Mouse (Mus musculus) embryo, embryonic 10.5 days (tissue): ENCODE measurements around the gene Ttc9b.
A peak's percentile ranks its signal among the peaks of the same experiment; 100 is the strongest.
"Not testable (repeated sequence)": the region's sequence is repeated elsewhere in the genome, so short reads cannot be mapped to it uniquely, and the experiment has no call there.

Experiments used
- DNase-seq: peaks from one replicate; pipeline ENCODE4 v3.0.0-alpha.2; 2015; ENCODE audit warnings: low spot score

The Ttc9b gene

GRCm38 (mm10) chr7:27635094-27635493 is 18.6 kb upstream of the Ttc9b start:
- DNase-seq, result not testable (repeated sequence)

- no peak for DNase-seq
These were observed 9.2 kb upstream of the Ttc9b start for GRCm38 (mm10) chr7:27644471-27644870.

- no peak for DNase-seq
These were observed 7.2 kb upstream of the Ttc9b start for GRCm38 (mm10) chr7:27646516-27646915.

GRCm38 (mm10) chr7:27647281-27648002 is 6.3 kb upstream of the Ttc9b start:
- no peak for DNase-seq

GRCm38 (mm10) chr7:27649723-27650122 is 4.0 kb upstream of the Ttc9b start:
- DNase-seq, result no peak

- DNase-seq, result peak; percentile 93
These were observed 2.8 kb upstream of the Ttc9b start for GRCm38 (mm10) chr7:27650949-27651348.

GRCm38 (mm10) chr7:27654607-27655276 is 1.0 kb downstream of the Ttc9b start:
- DNase-seq, result no peak

- DNase-seq, result no peak
These were observed 1.8 kb downstream of the Ttc9b start for GRCm38 (mm10) chr7:27655545-27655944.

- no peak for DNase-seq
These were observed 2.9 kb downstream of the Ttc9b start for GRCm38 (mm10) chr7:27656600-27656999.

GRCm38 (mm10) chr7:27657824-27658395 is 4.2 kb downstream of the Ttc9b start:
- no peak for DNase-seq

- no peak for DNase-seq
These were observed 5.3 kb downstream of the Ttc9b start for GRCm38 (mm10) chr7:27658712-27659663.

GRCm38 (mm10) chr7:27662038-27662437 is 8.3 kb downstream of the Ttc9b start:
- DNase-seq, result no peak

GRCm38 (mm10) chr7:27673064-27673574 is 19.4 kb downstream of the Ttc9b start:
- no peak for DNase-seq

- DNase-seq, result no peak
These were observed 19.9 kb downstream of the Ttc9b start for GRCm38 (mm10) chr7:27673575-27674131.

- DNase-seq, result no peak
These were observed 20.4 kb downstream of the Ttc9b start for GRCm38 (mm10) chr7:27674195-27674521.

GRCm38 (mm10) chr7:27674522-27675221 is 21.0 kb downstream of the Ttc9b start, which contains the start of gene Map3k10:
Gene Map3k10 (minus strand): TSS chr7:27674598.
- DNase-seq, result peak; percentile 97

- DNase-seq, result peak; percentile 17
These were observed 21.5 kb downstream of the Ttc9b start for GRCm38 (mm10) chr7:27675222-27675612.

GRCm38 (mm10) chr7:27683218-27683617 is 29.5 kb downstream of the Ttc9b start:
- DNase-seq, result no peak

GRCm38 (mm10) chr7:27685220-27685619 is 31.5 kb downstream of the Ttc9b start:
- DNase-seq, result no peak

- DNase-seq, result peak; percentile 78
These were observed 32.0 kb downstream of the Ttc9b start for GRCm38 (mm10) chr7:27685681-27686080.

GRCm38 (mm10) chr7:27687043-27687442 is 33.3 kb downstream of the Ttc9b start:
- DNase-seq, result no peak
